Mouse (Mus musculus) embryonic facial prominence, embryonic 13.5 days (tissue): ENCODE results near the gene Efna3. TPM values are rescaled to one million over a fixed set of nuclear protein-coding genes. Genes with fewer than 3 reads are reported as not detected.

Source experiments
- ATAC-seq: fragments of 200-750 bp; cut with Nextera tagmentation; 2 replicates; pipeline ENCODE4 v1.8.0; 2017; ENCODE audit warnings: low read depth; ENCODE audit not compliant: insufficient number of reproducible peaks, insufficient read depth, low FRiP score, low TSS enrichment
- H3K27ac ChIP-seq: fragments of 300-500 bp; sonication (generic); 2 replicates; pipeline ENCODE4 v1.5.1; 2015; ENCODE audit warnings: moderate library complexity, mild to moderate bottlenecking, inconsistent platforms
- H3K27me3 ChIP-seq: fragments of 300-500 bp; sonication (generic); 2 replicates; pipeline ENCODE4 v1.6.1; 2015; ENCODE audit warnings: mild to moderate bottlenecking, inconsistent platforms
- H3K36me3 ChIP-seq: fragments of 300-500 bp; sonication (generic); 2 replicates; pipeline ENCODE4 v1.6.1; 2015; ENCODE audit warnings: mild to moderate bottlenecking, inconsistent platforms
- H3K4me1 ChIP-seq: fragments of 300-500 bp; sonication (generic); 2 replicates; pipeline ENCODE4 v1.6.1; 2015; ENCODE audit warnings: inconsistent platforms
- H3K4me2 ChIP-seq: fragments of 300-500 bp; sonication (generic); 2 replicates; pipeline ENCODE4 v1.6.1; 2015; ENCODE audit warnings: moderate library complexity, mild to moderate bottlenecking, inconsistent platforms
- H3K4me3 ChIP-seq: fragments of 300-500 bp; sonication (generic); 2 replicates; pipeline ENCODE4 v1.5.1; 2015; ENCODE audit warnings: mild to moderate bottlenecking, inconsistent platforms
- H3K9ac ChIP-seq: fragments of 300-500 bp; sonication (generic); 2 replicates; pipeline ENCODE4 v1.6.1; 2015; ENCODE audit warnings: mild to moderate bottlenecking, inconsistent platforms
- H3K9me3 ChIP-seq: fragments of 300-500 bp; sonication (generic); 2 replicates; pipeline ENCODE4 v1.6.1; 2016; ENCODE audit warnings: inconsistent platforms
- WGBS: fragments of 180-500 bp; shearing (Covaris S2); methylation state at CpG from one replicate; pipeline ENCODE4 v1.1.7; 2015; ENCODE audit warnings: mixed read lengths; 5-methylcytosine and 5-hydroxymethylcytosine counted together
- polyA plus RNA-seq: library from polyadenylated mRNA; unstranded; fragments of >200 nt; fragmentation: Nextera tagmentation; extraction: Ambion mirVana; gene quantifications from 2 replicates; pipeline ENCODE4 v1.2.1, GENCODE M21; 2015

Gene Efna3
- polyA plus RNA-seq, 1 experiment from 2014 or later = 22.6 TPM

GRCm38 (mm10) chr3:89268916-89269315, 53.8 kb downstream of the Efna3 start:
- peak overlapping the region; percentile 59; the same call in 1 of the 2 replicates for H3K4me3 ChIP-seq
- WGBS = 51% methylated on average over 8 of the region's 8 CpGs
- no peak for ATAC-seq
- H3K27ac ChIP-seq = no peak overlapping the region; the same call in 1 of the 2 replicates
- H3K36me3 ChIP-seq = peaks cover 17% of the 10 kb centered on the region
- no peaks in the 10 kb centered on the region for H3K9me3 ChIP-seq
- peak overlapping the region; percentile 83; the same call in 1 of the 2 replicates for H3K9ac ChIP-seq
- peaks cover 43% of the 10 kb centered on the region for H3K4me1 ChIP-seq
- H3K4me2 ChIP-seq = peak overlapping the region; percentile 78
- no peaks in the 10 kb centered on the region for H3K27me3 ChIP-seq

GRCm38 (mm10) chr3:89266439-89266893, 56.3 kb downstream of the Efna3 start:
- H3K9me3 ChIP-seq = no peaks in the 10 kb centered on the region
- H3K4me3 ChIP-seq = peak overlapping the region; percentile 69
- H3K27me3 ChIP-seq = no peaks in the 10 kb centered on the region
- peak overlapping the region; percentile 77 for H3K27ac ChIP-seq
- ATAC-seq = peak; percentile 57; the same call in 1 of the 2 replicates
- H3K4me2 ChIP-seq = peak overlapping the region; percentile 84
- H3K4me1 ChIP-seq = peaks cover 43% of the 10 kb centered on the region
- peak overlapping the region; percentile 88 for H3K9ac ChIP-seq
- under 1% methylated on average over 20 of the region's 20 CpGs for WGBS
- no peaks in the 10 kb centered on the region for H3K36me3 ChIP-seq

Other genes with a start within 250 kb of the Efna3 start
- 23.3 and 25.0 TPM in 2 replicates for gene Rusc1, start 229.7 kb downstream of the Efna3 start, polyA plus RNA-seq
- not detected in 2 replicates for gene Gm43738, start 221.9 kb downstream of the Efna3 start, polyA plus RNA-seq
- gene Fdps, start 221.0 kb downstream of the Efna3 start, polyA plus RNA-seq = 193 and 231 TPM in 2 replicates
- gene Pklr, start 186.8 kb downstream of the Efna3 start, polyA plus RNA-seq = 2.0 TPM in 1 of 2 replicates, not detected in the other
- gene Hcn3, start 162.8 kb downstream of the Efna3 start, polyA plus RNA-seq = 3.6 and 4.3 TPM in 2 replicates
- gene Clk2, start 158.2 kb downstream of the Efna3 start, polyA plus RNA-seq = 39.9 and 41.8 TPM in 2 replicates
- gene Scamp3, start 145.5 kb downstream of the Efna3 start, polyA plus RNA-seq = 115 and 125 TPM in 2 replicates
- 31.5 and 32.6 TPM in 2 replicates for gene Fam189b, start 139.8 kb downstream of the Efna3 start, polyA plus RNA-seq
- 34.7 TPM in 2 replicates for gene Gba, start 120.0 kb downstream of the Efna3 start, polyA plus RNA-seq
- gene Thbs3, start 107.8 kb downstream of the Efna3 start, polyA plus RNA-seq = 42.0 and 48.1 TPM in 2 replicates
- gene Mtx1, start 95.9 kb downstream of the Efna3 start, polyA plus RNA-seq = 182 and 212 TPM in 2 replicates
- 1.5 and 1.6 TPM in 2 replicates for gene Muc1, start 93.9 kb downstream of the Efna3 start, polyA plus RNA-seq
- gene Krtcap2, start 77.0 kb downstream of the Efna3 start, polyA plus RNA-seq = 300 and 361 TPM in 2 replicates
- 7.0 and 9.7 TPM in 2 replicates for gene Trim46, start 76.7 kb downstream of the Efna3 start, polyA plus RNA-seq
- 120 and 147 TPM in 2 replicates for gene Dpm3, start 63.6 kb downstream of the Efna3 start, polyA plus RNA-seq
- gene Slc50a1, start 52.4 kb downstream of the Efna3 start, polyA plus RNA-seq = 67.4 and 68.6 TPM in 2 replicates
- 40.7 and 43.1 TPM in 2 replicates for gene Efna1, start 41.8 kb downstream of the Efna3 start, polyA plus RNA-seq
- 46.5 and 50.1 TPM in 2 replicates for gene Efna4, start 15.1 kb upstream of the Efna3 start, polyA plus RNA-seq
- gene Adam15, start 27.0 kb upstream of the Efna3 start, polyA plus RNA-seq = 50.8 and 52.6 TPM in 2 replicates
- 0.18 and 0.38 TPM in 2 replicates for gene Dcst2, start 39.0 kb upstream of the Efna3 start, polyA plus RNA-seq
- 0.44 and 0.85 TPM in 2 replicates for gene Dcst1, start 42.3 kb upstream of the Efna3 start, polyA plus RNA-seq
- gene Zbtb7b, start 71.8 kb upstream of the Efna3 start, polyA plus RNA-seq = 1.7 and 2.1 TPM in 2 replicates
- not detected in 2 replicates for gene Lenep, start 79.8 kb upstream of the Efna3 start, polyA plus RNA-seq
- 29.4 and 29.5 TPM in 2 replicates for gene Flad1, start 88.9 kb upstream of the Efna3 start, polyA plus RNA-seq
- gene Cks1b, start 95.4 kb upstream of the Efna3 start, polyA plus RNA-seq = 513 and 525 TPM in 2 replicates
- gene Shc1, start 95.5 kb upstream of the Efna3 start, polyA plus RNA-seq = 91.4 and 93.3 TPM in 2 replicates
- 47.8 and 50.5 TPM in 2 replicates for gene Pygo2, start 107.2 kb upstream of the Efna3 start, polyA plus RNA-seq
- 25.2 and 27.7 TPM in 2 replicates for gene Pbxip1, start 113.7 kb upstream of the Efna3 start, polyA plus RNA-seq
- gene Pmvk, start 131.6 kb upstream of the Efna3 start, polyA plus RNA-seq = 49.3 and 57.5 TPM in 2 replicates
- 1.5 and 1.7 TPM in 2 replicates for gene Kcnn3, start 197.2 kb upstream of the Efna3 start, polyA plus RNA-seq